Mouse (Mus musculus) lung, postnatal 0 days (tissue): ENCODE measurements around the gene Zfp839.

Experiments
- CTCF ChIP-seq: IDR thresholded peaks from 2 replicates; pipeline ENCODE4 v1.5.1; 2016; ENCODE audit warnings: antibody characterized with exemption, mild to moderate bottlenecking
- EP300 ChIP-seq: IDR thresholded peaks from 2 replicates; pipeline ENCODE4 v1.6.1; 2016; ENCODE audit warnings: antibody characterized with exemption, mild to moderate bottlenecking, control low read depth

DNA sequence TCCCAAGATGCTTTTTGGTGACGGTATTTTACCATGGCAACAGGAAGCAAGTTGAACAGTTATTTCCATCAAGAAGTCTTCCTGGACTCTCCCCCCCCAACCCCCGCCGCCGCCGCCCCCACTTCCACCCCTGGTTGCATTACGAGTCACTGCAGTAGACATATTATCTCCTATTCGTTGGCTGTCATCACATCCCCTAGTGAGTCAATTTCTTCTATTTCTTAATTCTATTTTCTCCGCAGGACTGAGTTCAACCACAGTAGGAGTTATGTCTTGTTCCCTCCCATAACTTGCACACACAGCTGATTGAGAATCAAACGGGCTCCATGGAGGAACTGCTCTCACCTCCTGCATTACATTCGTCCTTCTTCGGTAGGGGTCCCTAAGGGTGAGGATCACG, 38.1 kb downstream of the Zfp839 start:
- TF ChIP-seq CTCF = no peak
- TF ChIP-seq EP300 = no peak
